Mouse (Mus musculus): ENCODE results near the gene Ccdc96. TPM values are rescaled to one million over a fixed set of nuclear protein-coding genes. Genes with fewer than 3 reads are reported as not detected.

Gene Ccdc96
- total RNA-seq, 2 experiments from 2014 or later: 0.79 to 1.3 TPM

- Histone ChIP-seq H3K4me3 (peak overlapping the region; percentile 84), H3K27ac (peak overlapping the region; percentile 89)
- no peak for TF ChIP-seq CTCF (IDR thresholded peaks at IDR 0.05)
- DNase-seq (ENCODE audit: extremely low spot score in 1 of 2, low spot score in 2 of 2): peak; percentile 93 to 95
- intact Hi-C loops (cut with DNase I): loop anchor here (1.0 kb wide), 1 partner anchor 52 kb away; no protein-coding TSS in a partner anchor
These were observed 45.9 kb downstream of the Ccdc96 start for GRCm38 (mm10) chr5:36530129-36530751.

DNA sequence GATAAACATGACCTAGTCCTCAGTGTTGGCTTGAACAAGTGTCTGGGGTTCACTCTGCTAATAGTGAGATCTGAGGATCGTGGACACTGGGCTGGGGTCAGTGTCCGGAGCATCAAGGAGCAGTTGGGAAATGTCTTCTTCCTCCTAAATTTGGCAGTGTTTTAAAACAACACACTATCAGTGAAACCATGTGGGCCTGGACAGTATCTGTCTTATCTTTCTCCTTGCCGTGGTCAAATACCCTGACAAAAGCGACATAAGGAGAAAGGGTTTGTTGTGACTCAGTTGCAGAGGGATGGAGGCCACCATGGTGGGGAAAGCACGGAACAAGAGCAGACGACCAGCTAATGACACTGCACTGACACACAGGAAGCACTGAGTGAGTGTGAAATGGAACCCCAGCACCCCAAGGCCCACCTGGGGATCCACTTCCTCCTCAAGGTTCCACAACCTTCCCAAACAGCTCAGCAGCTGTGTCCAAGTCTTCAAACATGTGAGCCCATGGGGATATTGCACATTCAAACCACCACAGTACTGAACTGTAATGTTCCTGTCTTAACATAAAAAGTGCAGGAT, 50.2 kb downstream of the Ccdc96 start:
- Histone ChIP-seq H3K4me3 (no peak overlapping the region), H3K27ac (no peak overlapping the region)
- no peak for DNase-seq (ENCODE audit: extremely low spot score in 1 of 2, low spot score in 2 of 2)
- intact Hi-C loops (cut with DNase I): no loop called here
- no peak for TF ChIP-seq CTCF (IDR thresholded peaks at IDR 0.05)

DNA sequence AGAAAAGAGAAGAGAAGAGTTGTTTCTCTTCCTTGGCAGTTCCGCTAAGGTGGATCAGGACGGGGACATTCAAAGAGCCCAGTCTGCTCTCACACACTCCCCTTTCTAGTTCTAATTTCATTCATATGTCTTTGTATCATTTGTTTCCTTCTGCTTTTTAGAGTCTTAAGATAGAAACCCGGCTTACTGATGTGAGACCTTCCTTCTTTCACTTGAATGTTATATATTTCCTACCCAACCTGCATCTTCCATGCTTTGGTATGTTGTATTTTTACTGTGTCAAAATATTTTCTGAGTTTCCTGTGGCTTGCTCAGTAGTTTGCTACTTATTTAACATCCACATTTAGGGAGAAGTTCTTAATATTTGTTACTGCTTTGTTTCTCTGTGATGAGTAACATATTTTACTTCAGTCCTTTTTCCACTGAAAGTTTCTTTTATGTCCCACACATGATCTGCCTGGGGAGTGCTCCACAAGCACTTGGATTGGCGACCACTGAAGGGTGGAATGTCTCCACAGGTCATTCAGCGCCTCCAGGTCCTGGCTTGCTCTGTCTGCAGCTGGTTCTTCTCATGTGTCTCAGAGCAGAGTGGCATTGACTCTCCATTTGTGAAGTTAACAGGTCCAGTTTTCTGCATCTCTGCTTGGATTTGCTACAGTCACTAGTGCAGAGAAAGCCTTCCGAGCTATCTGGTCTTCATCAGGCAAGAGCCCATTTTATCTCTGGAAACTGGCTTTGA, 51.2 kb downstream of the Ccdc96 start:
- no peak for DNase-seq (ENCODE audit: extremely low spot score in 1 of 2, low spot score in 2 of 2)
- TF ChIP-seq CTCF (IDR thresholded peaks at IDR 0.05): no peak
- Histone ChIP-seq H3K27ac (no peak overlapping the region), H3K4me3 (no peak overlapping the region)
- intact Hi-C loops (cut with DNase I): no loop called here

- Histone ChIP-seq H3K4me3 (no peak overlapping the region), H3K27ac (no peak overlapping the region)
- no peak for DNase-seq (ENCODE audit: extremely low spot score in 1 of 2, low spot score in 2 of 2)
- intact Hi-C loops (cut with DNase I): no loop called here
- no peak for TF ChIP-seq CTCF (IDR thresholded peaks at IDR 0.05)
These were observed 52.0 kb downstream of the Ccdc96 start for GRCm38 (mm10) chr5:36536424-36536823.

Other genes with a start within 250 kb of the Ccdc96 start
- gene Sorcs2, start 86.4 kb upstream of the Ccdc96 start, total RNA-seq (2021): 10 to 100 TPM; 39.3 to 39.7 TPM
- gene Grpel1, start 19.6 kb upstream of the Ccdc96 start, total RNA-seq (2021): 10 to 100 TPM; 21.0 to 22.4 TPM
- gene Tada2b, start 303 bp upstream of the Ccdc96 start, total RNA-seq (2021): 10 to 100 TPM; 30.2 to 31.9 TPM
- 10 to 100 TPM; 82.0 to 82.4 TPM for gene Tbc1d14, start 108.7 kb downstream of the Ccdc96 start, total RNA-seq (2021)
- 100 to 1,000 TPM in 1 of 2 experiments, 10 to 100 TPM in 1; 93.9 to 111 TPM for gene D5Ertd579e, start 211.4 kb downstream of the Ccdc96 start, total RNA-seq (2021)

Measured in left cerebral cortex, adult 2 months (tissue).